Mouse (Mus musculus) megakaryocyte, adult 5-6 weeks (primary cell): Measurements from ENCODE around the gene Gpr101. TPM values are rescaled to one million over a fixed set of nuclear protein-coding genes. Genes with fewer than 3 reads are reported as not detected.

Experiments
- ATAC-seq: 2 replicates; pipeline ENCODE4 v1.8.0; 2016; ENCODE audit warnings: mild to moderate bottlenecking, inconsistent platforms; ENCODE audit not compliant: poor library complexity, severe bottlenecking
- total RNA-seq, 2 experiments: library from RNA; stranded (forward) in 1 of 2; stranded (reverse) in 1 of 2; fragments of 153-499, 151-499 nt in 1 of 2; fragments of 221-1000, 200-1000 nt in 1 of 2; gene quantifications; 2 replicates each; pipeline versions ENCODE4 v1.2.3 to v1.2.4; 2015 to 2017

The Gpr101 gene
- not detected in 2 replicates for total RNA-seq (2015)
- total RNA-seq (2017), result not detected in 2 replicates

DNA sequence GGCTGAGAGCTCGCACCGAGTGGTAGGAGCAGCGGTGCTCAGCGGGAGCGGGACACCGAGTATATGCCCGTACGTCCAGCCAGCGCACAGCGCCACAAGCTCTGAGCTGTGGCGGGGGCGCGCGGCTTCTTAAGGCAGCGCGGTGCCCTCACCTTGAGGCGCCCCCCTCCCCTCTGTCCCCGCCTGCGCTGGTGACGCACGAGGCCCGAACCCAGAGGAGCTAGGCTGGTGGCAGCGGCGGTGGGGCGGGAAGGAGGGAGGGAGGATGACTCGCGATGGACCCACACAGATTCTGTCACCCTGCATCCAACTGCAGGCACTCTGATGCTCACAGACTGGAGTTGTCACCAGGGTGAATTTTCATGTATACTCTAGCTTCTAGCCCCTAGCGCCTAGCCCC, at the start of gene Gpr101:
Gpr101 (minus strand) TSS at position 124 of the 400 bp plus-strand sequence.
- ATAC-seq, result no peak

DNA sequence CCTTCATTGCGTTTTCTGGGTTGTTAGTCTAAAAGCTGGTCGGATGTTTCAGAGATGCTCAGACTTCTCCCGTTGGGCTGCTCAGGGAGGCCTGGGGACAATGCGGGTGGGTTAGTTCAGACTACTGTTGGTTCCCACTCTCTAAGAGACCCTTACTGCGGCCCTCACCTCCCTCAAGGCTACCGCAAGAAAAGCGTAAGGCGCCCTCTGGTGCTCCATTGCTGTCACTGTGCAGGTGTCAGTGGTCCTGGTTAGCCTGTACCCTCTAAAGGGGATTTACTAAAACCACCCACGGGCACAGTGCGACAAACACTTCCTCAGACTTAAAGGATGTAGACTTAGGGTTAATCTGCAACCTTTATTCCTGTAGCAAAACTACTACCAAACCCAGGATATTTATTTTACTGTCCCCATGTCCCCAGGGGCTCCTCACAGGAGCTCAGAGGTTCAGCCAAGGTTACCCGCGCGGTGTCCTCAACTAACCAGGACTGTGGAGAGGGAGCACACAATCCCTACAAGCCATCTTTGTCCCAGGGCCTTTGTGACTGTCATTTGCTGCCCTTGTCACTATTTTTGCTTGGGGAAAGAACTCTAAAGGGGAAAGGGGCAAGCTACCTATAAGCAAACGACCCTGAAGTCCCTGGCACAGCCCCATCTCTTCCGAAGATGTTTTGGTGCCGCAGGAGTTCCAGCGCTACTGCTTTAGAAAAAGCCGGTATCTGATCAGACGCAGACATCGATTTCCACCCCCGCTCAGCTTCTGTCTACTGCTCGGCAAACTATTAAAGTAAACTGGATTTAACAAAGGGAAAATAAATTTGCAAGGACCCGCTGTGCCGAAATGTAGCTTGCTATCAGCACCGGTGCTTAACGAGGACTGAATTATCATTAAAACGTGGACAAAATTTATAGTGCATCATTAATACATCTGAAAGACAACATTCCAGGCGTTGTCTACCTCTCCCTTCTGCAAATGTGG, 17.8 kb upstream of the Gpr101 start:
- ATAC-seq, result no peak

DNA sequence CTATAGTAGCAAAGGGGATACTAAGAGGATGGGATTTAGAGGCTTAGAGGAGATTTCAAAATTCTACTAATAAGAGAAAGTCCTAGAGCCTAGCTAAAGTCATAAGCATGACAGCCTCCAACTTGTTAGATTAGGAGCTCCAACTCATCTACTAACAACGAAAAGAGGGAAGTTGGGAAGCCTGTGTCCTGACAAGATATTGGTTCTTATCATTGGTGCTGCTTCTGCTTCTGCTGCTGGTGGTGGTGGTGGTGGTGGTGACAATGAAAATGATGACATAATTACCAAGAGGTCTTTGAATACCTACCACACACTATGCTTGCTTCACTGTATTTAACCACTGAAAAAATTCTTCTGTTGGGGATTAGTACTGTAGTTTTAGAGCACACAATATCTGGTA, 2.7 kb upstream of the Gpr101 start:
- no peak for ATAC-seq

Other genes starting within 250 kb of the Gpr101 start
- 160 and 163 TPM in 2 replicates for gene Arhgef6, start 165.0 kb downstream of the Gpr101 start, total RNA-seq (2015)
- gene Arhgef6, start 165.0 kb downstream of the Gpr101 start, total RNA-seq (2017), result 113 and 130 TPM in 2 replicates
- gene Rbmx, start 110.7 kb downstream of the Gpr101 start, total RNA-seq (2015), result 64.3 and 75.0 TPM in 2 replicates
- 46.8 and 61.4 TPM in 2 replicates for gene Rbmx, start 110.7 kb downstream of the Gpr101 start, total RNA-seq (2017)
- not detected in 2 replicates for gene Gm364, start 94.6 kb downstream of the Gpr101 start, total RNA-seq (2015)
- gene Gm364, start 94.6 kb downstream of the Gpr101 start, total RNA-seq (2017), result not detected in 2 replicates